Mouse (Mus musculus) thymus, adult 2 months (tissue): Measurements from ENCODE around the gene Ptdss2.

ENCODE experiments used
- CTCF ChIP-seq: fragments of 200-500 bp; IDR thresholded peaks from 2 replicates; pipeline ENCODE4 v1.5.1; 2012; ENCODE audit warnings: mild to moderate bottlenecking, control low read depth, low read length, moderate library complexity, borderline replicate concordance; ENCODE audit not compliant: control insufficient read depth, poor library complexity, insufficient read depth; ENCODE audit errors: extremely low read depth
- POLR2A ChIP-seq: fragments of 200-500 bp; IDR thresholded peaks from 2 replicates; pipeline ENCODE4 v1.6.1; 2012; ENCODE audit warnings: mild to moderate bottlenecking, low read length, control low read depth, moderate library complexity; ENCODE audit not compliant: control insufficient read depth, poor library complexity, insufficient read depth; ENCODE audit errors: extremely low read depth

GRCm38 (mm10) chr7:141143112-141143511 lies 20.9 kb downstream of the Ptdss2 start:
- TF ChIP-seq POLR2A (no peak), CTCF (peak; percentile 72; the same call in 1 of the 2 replicates)
